Comparison of ENCODE assay signal across 20 mouse cellular contexts in genomic region chr16:95611982-95612746, GRCm38 (mm10). TPM values are rescaled to one million over a fixed set of nuclear protein-coding genes. Genes with fewer than 3 reads are reported as not detected.
A peak's percentile ranks its signal among the peaks of the same experiment; 100 is the strongest.
DNase-seq lines count a peak whose midpoint lies in the region; ATAC-seq lines count a peak whose summit lies in the region.
"Had no signal": no experiment of that assay in that cellular context is flagged by ENCODE, and none has a peak within 500 bp of the region (broad histone marks: within the 10 kb centered on the region; RNA-seq: fewer than 3 reads in every experiment).

No protein-coding gene starts in this region.

- peak; percentile 12 for DNase-seq in midbrain, embryonic 11.5 days (ENCODE audit: low spot score, missing footprints)
- peak; percentile 35 for DNase-seq in ZHBTc4 (ENCODE audit: low read depth, low spot score)
- no peak for DNase-seq in cerebellum, adult 9-10 months
- DNase-seq in midbrain, embryonic 10.5 days (ENCODE audit: low spot score), result no peak
- DNase-seq in layer of hippocampus, adult 18-20 months (ENCODE audit: low spot score in 2 of 2), result no peak
- DNase-seq: adrenal gland, adult 2 months; cerebellum, adult 2 months; layer of hippocampus, postnatal 36 days; lung, postnatal 36 days had no signal

- no peaks in the 10 kb centered on the region for H3K36me3 ChIP-seq in midbrain, embryonic 11.5 days (ENCODE audit: control insufficient read depth, insufficient read depth, low read length)
- H3K36me3 ChIP-seq in midbrain, embryonic 16.5 days (ENCODE audit: control insufficient read depth, insufficient read depth, low read length), result no peaks in the 10 kb centered on the region
- H3K36me3 ChIP-seq in megakaryocyte, embryonic 14.5 days (replicated peaks; ENCODE audit: low read length), result no peaks in the 10 kb centered on the region
- H3K36me3 ChIP-seq in midbrain, embryonic 10.5 days, result no peaks in the 10 kb centered on the region
- H3K36me3 ChIP-seq: embryonic facial prominence, embryonic 12.5 days; G1E; heart, embryonic 12.5 days; hindbrain, embryonic 15.5 days; kidney, embryonic 15.5 days; liver, embryonic 15.5 days; midbrain, embryonic 13.5 days had no signal

- H3K4me3 ChIP-seq in midbrain, embryonic 11.5 days (ENCODE audit: low read depth, low read length), result no peak overlapping the region
- no peak overlapping the region for H3K4me3 ChIP-seq in midbrain, embryonic 16.5 days (ENCODE audit: low read depth, low read length)
- H3K4me3 ChIP-seq in megakaryocyte, embryonic 14.5 days (replicated peaks), result peak overlapping the region; percentile 46
- no peak overlapping the region for H3K4me3 ChIP-seq in midbrain, embryonic 10.5 days
- H3K4me3 ChIP-seq: embryonic facial prominence, embryonic 12.5 days; heart, embryonic 12.5 days; hindbrain, embryonic 15.5 days; kidney, embryonic 15.5 days; liver, embryonic 15.5 days; midbrain, embryonic 13.5 days had no signal

- ATAC-seq in midbrain, embryonic 11.5 days (ENCODE audit: low FRiP score), result no peak
- ATAC-seq in midbrain, embryonic 16.5 days, result no peak
- ATAC-seq: CD4-positive, CD25-positive, alpha-beta regulatory T cell, adult 4 months; intestine, embryonic 16.5 days; midbrain, embryonic 13.5 days had no signal

- H3K4me1 ChIP-seq in midbrain, embryonic 11.5 days (ENCODE audit: control insufficient read depth, insufficient read depth, low read length), result no peaks in the 10 kb centered on the region
- H3K4me1 ChIP-seq in midbrain, embryonic 16.5 days (ENCODE audit: control insufficient read depth, insufficient read depth, low read length), result no peaks in the 10 kb centered on the region
- peaks cover 6% of the 10 kb centered on the region; the same call in 1 of the 2 replicates for H3K4me1 ChIP-seq in megakaryocyte, embryonic 14.5 days
- H3K4me1 ChIP-seq in midbrain, embryonic 10.5 days, result no peaks in the 10 kb centered on the region
- H3K4me1 ChIP-seq: embryonic facial prominence, embryonic 12.5 days; heart, embryonic 12.5 days; hindbrain, embryonic 15.5 days; liver, embryonic 15.5 days; midbrain, embryonic 13.5 days had no signal

- WGBS in midbrain, embryonic 11.5 days, result 89% methylated on average over 20 of the region's 20 CpGs
- WGBS in midbrain, embryonic 16.5 days, result 89% methylated on average over 20 of the region's 20 CpGs
- 86% methylated on average over 20 of the region's 20 CpGs for WGBS in midbrain, embryonic 10.5 days

- H3K27me3 ChIP-seq in midbrain, embryonic 11.5 days (ENCODE audit: control insufficient read depth, insufficient read depth, low read length), result no peaks in the 10 kb centered on the region
- H3K27me3 ChIP-seq in midbrain, embryonic 16.5 days (ENCODE audit: control insufficient read depth, insufficient read depth, low read depth, low read length), result no peaks in the 10 kb centered on the region
- H3K27me3 ChIP-seq in megakaryocyte, embryonic 14.5 days (replicated peaks), result peaks cover 44% of the 10 kb centered on the region
- H3K27me3 ChIP-seq in midbrain, embryonic 10.5 days (ENCODE audit: low read depth, poor library complexity, severe bottlenecking), result no peaks in the 10 kb centered on the region
- H3K27me3 ChIP-seq: embryonic facial prominence, embryonic 12.5 days; heart, embryonic 12.5 days; hindbrain, embryonic 15.5 days; kidney, embryonic 15.5 days; liver, embryonic 15.5 days; midbrain, embryonic 13.5 days had no signal

- no peaks in the 10 kb centered on the region for H3K9me3 ChIP-seq in midbrain, embryonic 11.5 days (ENCODE audit: control insufficient read depth, low read length)
- H3K9me3 ChIP-seq in midbrain, embryonic 16.5 days (replicated peaks; ENCODE audit: control insufficient read depth, low read length, poor library complexity, severe bottlenecking), result no peaks in the 10 kb centered on the region
- H3K9me3 ChIP-seq in megakaryocyte, embryonic 14.5 days, result peaks cover 4% of the 10 kb centered on the region
- no peaks in the 10 kb centered on the region for H3K9me3 ChIP-seq in midbrain, embryonic 10.5 days (replicated peaks)
- H3K9me3 ChIP-seq: embryonic facial prominence, embryonic 12.5 days; G1E; heart, embryonic 12.5 days; hindbrain, embryonic 15.5 days; kidney, embryonic 15.5 days; liver, embryonic 15.5 days; midbrain, embryonic 13.5 days had no signal

- H3K9ac ChIP-seq in midbrain, embryonic 11.5 days (ENCODE audit: low read length), result no peak overlapping the region
- no peak overlapping the region for H3K9ac ChIP-seq in midbrain, embryonic 16.5 days (ENCODE audit: low read depth, low read length)
- H3K9ac ChIP-seq: embryonic facial prominence, embryonic 12.5 days; heart, embryonic 12.5 days; hindbrain, embryonic 15.5 days; kidney, embryonic 15.5 days; liver, embryonic 15.5 days; midbrain, embryonic 13.5 days had no signal

- no peak overlapping the region for H3K4me2 ChIP-seq in midbrain, embryonic 11.5 days
- no peak overlapping the region for H3K4me2 ChIP-seq in midbrain, embryonic 16.5 days (ENCODE audit: low read length)
- H3K4me2 ChIP-seq: embryonic facial prominence, embryonic 12.5 days; heart, embryonic 12.5 days; hindbrain, embryonic 15.5 days; kidney, embryonic 15.5 days; liver, embryonic 15.5 days; midbrain, embryonic 13.5 days had no signal

- H3K27ac ChIP-seq in midbrain, embryonic 11.5 days (ENCODE audit: low read depth, low read length), result no peak overlapping the region
- H3K27ac ChIP-seq in midbrain, embryonic 16.5 days (ENCODE audit: low read length), result no peak overlapping the region
- H3K27ac ChIP-seq in midbrain, embryonic 10.5 days (replicated peaks), result no peak overlapping the region
- H3K27ac ChIP-seq: embryonic facial prominence, embryonic 12.5 days; hindbrain, embryonic 15.5 days; kidney, embryonic 15.5 days; liver, embryonic 15.5 days; midbrain, embryonic 13.5 days had no signal

RNA-seq across cellular contexts. Expression of gene Erg, which starts 25.8 kb away (rescaled TPM):
- 1.1 and 2.6 TPM in 2 replicates for polyA plus RNA-seq in midbrain, embryonic 11.5 days (2014; fragmentation: Nextera tagmentation; extraction: Ambion mirVana)
- 1.3 and 1.4 TPM in 2 replicates for polyA plus RNA-seq in midbrain, embryonic 16.5 days (2015; fragmentation: Nextera tagmentation; extraction: Ambion mirVana)
- 3.9 TPM in 1 of 2 replicates, not detected in the other for polyA plus RNA-seq in megakaryocyte, embryonic 14.5 days (2012; ENCODE audit: insufficient read depth, low replicate concordance)
- 1.4 and 1.7 TPM in 2 replicates for polyA plus RNA-seq in midbrain, embryonic 10.5 days (2016; fragmentation: Nextera tagmentation; extraction: Ambion mirVana)
- total RNA-seq in layer of hippocampus, adult 18-20 months (2021), result 1 to 10 TPM; 3.6 to 4.8 TPM
- polyA plus RNA-seq: CD4-positive, CD25-positive, alpha-beta regulatory T cell, adult 4 months had no signal

Comparison
In these comparisons a context has a peak if more than half of its experiments do, and no peak if none do; other contexts are left out.
1. DNase-seq: peak in midbrain, embryonic 11.5 days (single experiment) and ZHBTc4 (single experiment); none in cerebellum, adult 9-10 months (single experiment), midbrain, embryonic 10.5 days (single experiment) and layer of hippocampus, adult 18-20 months (0 of 2).